Mouse (Mus musculus) liver, embryonic 14.5 days (tissue): ENCODE results near the gene Nfatc2. TPM values are rescaled to one million over a fixed set of nuclear protein-coding genes. Genes with fewer than 3 reads are reported as not detected.
A peak's percentile ranks its signal among the peaks of the same experiment; 100 is the strongest.

Experiments
- ATAC-seq: fragments of 200-750 bp; cut with Nextera tagmentation; 2 replicates; pipeline ENCODE4 v1.8.0; 2017; ENCODE audit warnings: moderate number of reproducible peaks, mild to moderate bottlenecking, moderate library complexity; ENCODE audit not compliant: insufficient read depth
- DNase-seq, 3 experiments: peaks; one replicate each; pipeline ENCODE4 v3.0.0-alpha.2; 2012 to 2013; ENCODE audit warnings: low read depth in 3 of 3, low spot score in 3 of 3
- H3K27ac ChIP-seq: fragments of 300-500 bp; sonication (generic); 2 replicates; pipeline ENCODE4 v1.5.1; 2014; ENCODE audit warnings: moderate library complexity, mild to moderate bottlenecking, control low read depth, inconsistent platforms
- H3K27me3 ChIP-seq: fragments of 300-500 bp; sonication (generic); 2 replicates; pipeline ENCODE4 v1.6.1; 2014; ENCODE audit warnings: mild to moderate bottlenecking, low read length, moderate library complexity; ENCODE audit not compliant: control insufficient read depth, insufficient read depth
- H3K36me3 ChIP-seq: fragments of 300-500 bp; sonication (generic); replicated peaks from 2 replicates; pipeline ENCODE4 v1.6.1; 2014; ENCODE audit warnings: low read depth; ENCODE audit not compliant: control insufficient read depth, insufficient read depth
- H3K4me1 ChIP-seq, 2 experiments: fragments of 200-500 bp in 1 of 2; fragments of 300-500 bp in 1 of 2; sonication (generic) in 1 of 2; replicated peaks; 2 replicates each; pipeline ENCODE4 v1.6.1; 2012 to 2014; ENCODE audit warnings: antibody characterized with exemption in 1 of 2, inconsistent platforms in 1 of 2, low read length in 1 of 2; ENCODE audit not compliant: control insufficient read depth in 2 of 2, insufficient read depth in 2 of 2
- H3K4me2 ChIP-seq: fragments of 300-500 bp; sonication (generic); 2 replicates; pipeline ENCODE4 v1.6.1; 2014; ENCODE audit warnings: low read depth, mild to moderate bottlenecking, control low read depth, moderate library complexity
- H3K4me3 ChIP-seq, 2 experiments: fragments of 200-500 bp in 1 of 2; fragments of 300-500 bp in 1 of 2; sonication (generic) in 1 of 2; 2 replicates each; pipeline ENCODE4 v1.5.1; 2012 to 2014; ENCODE audit warnings: low read depth in 2 of 2, low read length in 2 of 2, mild to moderate bottlenecking in 2 of 2, control low read depth in 1 of 2, inconsistent platforms in 1 of 2, moderate library complexity in 1 of 2; ENCODE audit not compliant: insufficient read depth in 1 of 2
- H3K9ac ChIP-seq: fragments of 300-500 bp; sonication (generic); replicated peaks from 2 replicates; pipeline ENCODE4 v1.6.1; 2014; ENCODE audit warnings: mild to moderate bottlenecking, control low read depth, moderate library complexity
- H3K9me3 ChIP-seq: fragments of 300-500 bp; sonication (generic); 2 replicates; pipeline ENCODE4 v1.6.1; 2016; ENCODE audit warnings: low read length, mixed read lengths; ENCODE audit not compliant: control insufficient read depth
- CTCF ChIP-seq: IDR thresholded peaks from 2 replicates; pipeline ENCODE4 v1.5.1; 2016; ENCODE audit warnings: antibody characterized with exemption, low read depth, control low read depth
- EP300 ChIP-seq: IDR thresholded peaks from 2 replicates; pipeline ENCODE4 v1.6.1; 2016; ENCODE audit warnings: antibody characterized with exemption, low read depth
- WGBS: fragments of 180-500 bp; shearing (Covaris S2); extraction: QIAGEN DNeasy Blood & Tissue Kit; methylation state at CpG from one replicate; pipeline ENCODE4 v1.1.7; 2014; ENCODE audit not compliant: insufficient replicate concordance; 5-methylcytosine and 5-hydroxymethylcytosine counted together
- polyA plus RNA-seq, 2 experiments: library from polyadenylated mRNA; depleted of rRNA in 1 of 2; stranded (reverse) in 1 of 2; unstranded in 1 of 2; fragments of >200 nt; fragmentation: Nextera tagmentation in 1 of 2; extraction: Ambion mirVana in 1 of 2; gene quantifications; 2 replicates each; pipeline versions ENCODE4 v1.2.1 to v1.2.3; 2012 to 2014

Nfatc2 gene
- polyA plus RNA-seq, 2 experiments: 0.08 to 0.19 TPM

GRCm38 (mm10) chr2:168608125-168608564 is 6.7 kb upstream of the Nfatc2 start:
- 0 out of 4 replicates have a peak, but pooled peaks cover 0 to 3% of the 10 kb centered on the region in 2 experiments for H3K4me1 ChIP-seq
- no peak overlapping the region for H3K9ac ChIP-seq
- no peak overlapping the region for H3K4me2 ChIP-seq
- H3K9me3 ChIP-seq: no peaks in the 10 kb centered on the region
- DNase-seq (no peak), ATAC-seq (no peak)
- TF ChIP-seq EP300 (no peak), CTCF (no peak)
- no peaks in the 10 kb centered on the region for H3K36me3 ChIP-seq
- WGBS: 55% methylated on average over 9 of the region's 9 CpGs
- H3K27ac ChIP-seq: no peak overlapping the region
- H3K4me3 ChIP-seq: no peak overlapping the region
- peaks cover 3% of the 10 kb centered on the region for H3K27me3 ChIP-seq

- peaks cover 37% of the 10 kb centered on the region for H3K27me3 ChIP-seq
- ATAC-seq: no peak
Observed at GRCm38 (mm10) chr2:168604655-168605070, 3.2 kb upstream of the Nfatc2 start.

GRCm38 (mm10) chr2:168602387-168602741 is 907 bp upstream of the Nfatc2 start:
- Histone ChIP-seq H3K4me2 (no peak overlapping the region), H3K4me1 (0 out of 4 replicates have a peak, but pooled peaks cover 0 to 3% of the 10 kb centered on the region in 2 experiments), H3K9ac (no peak overlapping the region), H3K27ac (no peak overlapping the region), H3K9me3 (no peaks in the 10 kb centered on the region), H3K36me3 (no peaks in the 10 kb centered on the region), H3K4me3 (no peak overlapping the region), H3K27me3 (peaks cover 41% of the 10 kb centered on the region)
- no peak for DNase-seq
- TF ChIP-seq CTCF (no peak), EP300 (no peak)
- ATAC-seq: no peak
- WGBS: 25% methylated on average over 12 of the region's 12 CpGs

More at GRCm38 (mm10) chr2:168604655-168605070, 3.2 kb upstream of the Nfatc2 start:
- Histone ChIP-seq H3K27ac (no peak overlapping the region), H3K4me2 (no peak overlapping the region), H3K36me3 (no peaks in the 10 kb centered on the region), H3K4me3 (no peak overlapping the region), H3K9me3 (no peaks in the 10 kb centered on the region), H3K9ac (no peak overlapping the region), H3K4me1 (0 out of 4 replicates have a peak, but pooled peaks cover 0 to 3% of the 10 kb centered on the region in 2 experiments)
- no peak for DNase-seq
- WGBS: 8% methylated on average over 16 of the region's 16 CpGs
- TF ChIP-seq EP300 (no peak), CTCF (no peak)

DNA sequence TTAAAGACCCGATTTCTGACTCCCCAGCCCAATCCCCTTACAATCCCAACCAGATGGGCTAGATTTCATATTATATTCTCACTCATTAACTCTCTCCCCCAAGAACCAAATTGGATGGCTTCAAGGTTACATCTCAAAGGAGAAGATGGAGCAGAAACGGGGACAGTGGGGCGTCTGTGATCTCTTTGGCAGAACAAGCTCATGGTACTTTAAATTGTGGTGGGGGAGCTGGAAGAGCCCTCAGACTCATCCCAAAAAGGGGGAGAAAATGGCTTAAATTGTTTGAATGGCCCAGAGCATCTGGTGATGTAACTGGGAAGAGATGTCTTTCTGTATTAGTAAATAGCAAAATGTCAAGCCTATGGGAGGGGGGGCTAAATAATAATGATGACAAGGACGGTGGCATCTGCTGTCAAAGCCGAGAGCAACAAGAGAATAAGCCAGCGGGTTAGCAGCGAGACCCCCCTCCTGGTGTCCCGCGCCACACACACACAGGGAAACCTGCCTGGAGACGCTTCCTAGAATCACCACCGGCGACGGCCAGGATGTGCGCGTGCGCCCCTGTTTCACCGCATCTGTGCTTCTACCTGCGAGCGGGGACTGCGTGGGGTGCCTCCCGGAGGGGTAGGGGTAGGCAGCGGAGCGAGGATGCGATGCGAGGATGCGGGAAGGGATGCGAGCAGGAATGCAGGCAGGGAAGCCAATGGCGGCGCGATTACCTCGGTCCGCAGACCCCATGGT is 537 bp downstream of the Nfatc2 start:
- H3K27ac ChIP-seq: no peak overlapping the region
- H3K36me3 ChIP-seq: no peaks in the 10 kb centered on the region
- H3K4me1 ChIP-seq: 0 out of 4 replicates have a peak, but pooled peaks cover 0 to 3% of the 10 kb centered on the region in 2 experiments
- H3K27me3 ChIP-seq: peaks cover 41% of the 10 kb centered on the region
- H3K9me3 ChIP-seq: no peaks in the 10 kb centered on the region
- H3K4me3 ChIP-seq: no peak overlapping the region; a peak in 1 of 4 replicates
- TF ChIP-seq EP300 (no peak), CTCF (no peak)
- WGBS: 4% methylated on average over 32 of the region's 32 CpGs
- H3K9ac ChIP-seq: no peak overlapping the region
- no peak for DNase-seq
- no peak for ATAC-seq
- 0 out of 2 replicates have a peak overlapping the region, but pooled peaks have one; percentile 12 for H3K4me2 ChIP-seq

- no peaks in the 10 kb centered on the region for H3K9me3 ChIP-seq
- ATAC-seq (no peak), DNase-seq (no peak)
- TF ChIP-seq EP300: no peak
- TF ChIP-seq CTCF: no peak
- H3K9ac ChIP-seq: no peak overlapping the region
- H3K27me3 ChIP-seq: peaks cover 17% of the 10 kb centered on the region
- WGBS: 36% methylated on average over 7 of the region's 7 CpGs
- no peaks in the 10 kb centered on the region for H3K36me3 ChIP-seq
- no peak overlapping the region for H3K4me3 ChIP-seq
- no peak overlapping the region for H3K27ac ChIP-seq
- H3K4me2 ChIP-seq: no peak overlapping the region
- H3K4me1 ChIP-seq: peaks cover 0 to 3% of the 10 kb centered on the region in 2 experiments; a peak in 2 of 4 replicates
Observed at GRCm38 (mm10) chr2:168595693-168596092, 5.8 kb downstream of the Nfatc2 start.
